Mouse (Mus musculus) layer of hippocampus, adult 2 months (tissue): ENCODE data around the gene Gm42688. TPM values are rescaled to one million over a fixed set of nuclear protein-coding genes. Genes with fewer than 3 reads are reported as not detected.

Source experiments
- DNase-seq, 2 experiments: peaks; one replicate each; pipeline ENCODE4 v3.0.0; 2022; ENCODE audit warnings: low spot score in 2 of 2
- H3K27ac ChIP-seq: fragments of 200-600 bp; 2 replicates; pipeline ENCODE4 v1.8.1; 2022
- H3K4me3 ChIP-seq: fragments of 200-600 bp; 2 replicates; pipeline ENCODE4 v1.8.1; 2022; ENCODE audit warnings: mild to moderate bottlenecking
- CTCF ChIP-seq: fragments of 200-600 bp; conservative IDR thresholded peaks from 2 replicates; pipeline ENCODE4 v1.8.1; 2022; ENCODE audit warnings: antibody characterized with exemption, mild to moderate bottlenecking, moderate library complexity
- total RNA-seq, 2 experiments: library from RNA; stranded (reverse); gene quantifications; 2 replicates each; pipeline ENCODE4 v1.2.3; 2021

The Gm42688 gene
- total RNA-seq, 2 experiments from 2014 or later, result 8.5 to 9.5 TPM

DNA sequence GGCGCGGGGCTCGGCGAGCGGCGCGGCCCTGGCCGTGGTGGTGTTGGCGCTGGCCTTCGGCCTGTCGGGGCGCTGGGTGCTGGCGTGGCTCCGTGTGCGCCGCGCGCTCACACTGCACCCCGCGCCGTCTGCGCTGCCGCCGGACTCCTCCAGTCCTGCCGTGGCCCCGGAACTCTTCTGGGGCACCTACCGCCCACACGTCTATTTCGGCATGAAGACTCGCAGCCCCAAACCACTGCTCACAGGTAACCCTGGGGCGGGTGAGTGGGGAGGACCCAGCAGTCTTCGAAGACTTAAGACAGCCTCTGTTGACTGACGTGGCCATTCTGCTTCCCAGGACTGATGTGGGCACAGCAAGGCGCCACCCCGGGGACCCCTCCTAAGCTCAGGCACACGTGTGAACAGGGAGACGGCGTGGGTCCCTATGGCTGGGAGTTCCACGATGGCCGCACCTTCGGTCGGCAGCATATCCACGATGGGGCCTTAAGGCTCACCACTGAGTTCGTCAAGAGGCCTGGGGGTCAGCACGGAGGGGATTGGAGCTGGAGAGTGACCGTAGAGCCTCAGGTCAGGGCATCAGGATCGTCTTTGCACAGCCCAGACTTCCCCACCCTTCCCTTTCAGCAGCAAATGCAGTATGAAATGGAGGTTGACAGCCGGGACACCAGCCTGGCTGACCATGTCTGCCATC, 14.4 kb downstream of the Gm42688 start:
- no peak for TF ChIP-seq CTCF
- peak overlapping the region; percentile 84 for H3K27ac ChIP-seq
- H3K4me3 ChIP-seq, result peak overlapping the region; percentile 88
- DNase-seq, result no peak

DNA sequence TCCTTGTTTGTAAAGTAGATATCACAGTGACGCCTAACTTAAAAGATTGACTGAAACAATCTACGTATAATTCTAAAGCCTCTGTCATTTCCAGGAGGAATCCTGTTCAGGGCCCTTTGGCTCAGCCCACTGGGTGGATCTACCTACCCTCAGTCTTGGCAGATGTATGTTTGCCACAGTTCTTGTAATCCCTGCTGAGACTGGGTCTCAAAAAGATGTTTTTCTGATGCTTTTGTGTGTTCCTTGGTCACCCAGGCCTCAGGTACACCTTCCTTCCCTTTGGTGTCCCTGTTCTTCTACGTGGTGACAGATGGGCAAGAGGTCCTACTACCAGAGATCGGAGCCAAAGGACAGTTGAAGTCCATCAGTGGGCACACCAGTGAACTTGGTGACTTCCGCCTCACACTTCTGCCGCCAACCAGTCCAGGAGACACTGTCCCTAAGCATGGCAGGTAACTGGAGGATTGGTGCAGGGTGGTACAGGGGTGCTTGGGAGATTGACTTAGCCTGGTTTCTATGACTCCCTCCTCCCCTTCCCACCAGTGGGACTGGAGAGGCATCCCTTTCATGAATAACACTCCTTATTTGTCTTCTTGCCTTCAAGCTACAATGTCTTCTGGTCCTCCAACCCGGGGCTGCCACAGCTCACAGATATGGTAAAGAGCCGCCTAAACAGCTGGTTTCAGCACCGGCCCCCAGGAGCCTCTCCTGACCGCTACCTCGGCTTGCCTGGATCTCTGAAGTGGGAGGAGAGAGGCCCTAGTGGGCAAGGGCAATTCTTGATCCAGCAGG, 15.2 kb downstream of the Gm42688 start:
- Histone ChIP-seq H3K27ac (peak overlapping the region; percentile 84), H3K4me3 (peak overlapping the region; percentile 88)
- no peak for TF ChIP-seq CTCF
- no peak for DNase-seq

DNA sequence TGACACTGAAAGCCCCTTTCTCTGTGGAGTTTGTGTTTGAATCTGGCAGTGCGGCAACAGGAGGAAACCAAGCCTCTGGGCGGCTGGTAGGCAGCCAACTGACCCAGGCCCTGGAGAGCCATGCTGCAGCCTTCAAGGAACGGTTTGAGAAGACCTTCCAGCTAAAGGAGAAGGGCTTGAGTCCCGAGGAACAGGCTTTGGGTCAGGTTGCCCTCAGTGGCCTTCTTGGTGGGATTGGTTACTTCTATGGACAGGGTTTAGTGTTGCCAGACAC, 15.7 kb downstream of the Gm42688 start:
- no peak for TF ChIP-seq CTCF
- Histone ChIP-seq H3K4me3 (no peak overlapping the region), H3K27ac (no peak overlapping the region)
- DNase-seq, result no peak

DNA sequence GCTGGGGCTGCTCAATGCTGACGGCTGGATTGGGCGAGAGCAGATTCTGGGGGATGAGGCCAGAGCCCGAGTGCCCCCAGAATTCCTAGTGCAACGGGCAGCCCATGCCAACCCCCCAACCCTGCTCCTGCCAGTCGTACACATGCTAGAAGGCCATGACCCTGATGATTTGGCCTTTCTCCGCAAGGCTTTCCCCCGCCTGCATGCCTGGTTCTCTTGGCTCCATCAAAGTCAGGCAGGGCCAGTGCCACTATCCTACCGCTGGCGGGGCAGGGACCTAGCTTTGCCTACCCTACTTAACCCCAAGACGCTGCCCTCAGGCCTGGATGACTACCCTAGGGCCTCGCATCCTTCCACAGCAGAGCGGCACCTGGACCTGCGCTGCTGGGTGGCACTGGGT, 16.2 kb downstream of the Gm42688 start:
- no peak for DNase-seq
- Histone ChIP-seq H3K4me3 (no peak overlapping the region), H3K27ac (no peak overlapping the region)
- no peak for TF ChIP-seq CTCF

DNA sequence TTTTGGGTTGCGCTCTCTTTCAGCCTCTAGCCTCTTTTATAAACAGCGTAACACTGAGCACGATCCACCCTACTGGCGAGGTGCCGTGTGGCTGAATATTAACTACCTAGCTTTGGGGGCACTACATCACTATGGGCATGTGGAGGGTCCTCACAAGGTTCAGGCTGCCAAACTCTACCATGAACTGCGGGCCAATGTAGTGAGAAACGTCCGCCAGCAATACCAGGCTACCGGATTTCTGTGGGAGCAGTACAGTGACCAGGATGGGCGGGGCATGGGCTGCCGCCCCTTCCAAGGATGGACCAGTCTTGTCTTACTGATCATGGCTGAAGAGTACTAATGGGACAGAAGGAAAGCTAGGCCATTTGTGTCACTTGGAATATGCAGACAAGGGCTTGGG, 17.0 kb downstream of the Gm42688 start:
- no peak for DNase-seq
- Histone ChIP-seq H3K4me3 (no peak overlapping the region), H3K27ac (no peak overlapping the region)
- TF ChIP-seq CTCF, result no peak

DNA sequence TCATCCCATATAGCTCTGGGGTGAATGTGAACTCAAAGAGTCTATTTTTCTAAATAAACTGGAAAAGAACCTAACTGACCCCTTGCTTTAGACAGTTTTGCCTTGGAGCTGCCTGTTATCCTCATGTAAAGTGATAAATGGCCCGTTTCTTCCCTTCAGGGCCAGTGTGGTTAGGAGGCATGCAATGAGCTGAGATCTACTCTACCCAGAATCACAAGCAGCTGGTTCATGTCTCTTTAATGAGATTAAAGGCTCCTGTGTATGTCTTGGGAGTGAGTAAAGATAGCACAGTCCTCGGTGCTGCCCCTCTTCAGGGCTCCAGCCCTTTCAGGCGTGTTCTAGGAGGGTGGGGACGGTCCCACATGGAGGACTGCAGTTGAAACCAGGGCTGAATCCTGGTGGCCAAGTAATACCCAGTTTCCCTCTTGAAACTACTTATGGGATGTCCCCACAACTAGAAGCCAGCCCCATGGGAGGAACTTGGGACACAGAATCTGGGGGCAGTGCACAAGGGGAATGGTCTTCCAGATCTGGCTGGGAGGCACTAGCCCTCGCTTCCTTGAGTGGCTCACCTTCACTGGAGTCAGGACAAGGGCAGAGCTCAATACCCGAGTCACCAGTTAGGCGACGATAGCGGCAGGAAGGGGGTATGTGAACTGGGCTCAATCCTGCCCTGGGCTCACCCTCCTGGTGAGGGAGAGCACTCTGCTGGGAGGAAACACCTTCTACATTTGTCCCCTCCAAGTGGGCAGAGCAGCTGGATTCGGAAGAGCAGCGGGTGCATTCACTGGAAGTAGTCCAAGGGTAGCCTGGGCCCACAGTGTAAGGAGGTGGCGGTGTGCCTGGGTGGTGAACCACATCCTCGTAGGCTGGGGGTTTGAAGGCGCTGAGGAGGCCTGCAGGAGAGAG, 17.7 kb downstream of the Gm42688 start:
- DNase-seq, result no peak
- no peak overlapping the region for H3K4me3 ChIP-seq
- no peak for TF ChIP-seq CTCF
- H3K27ac ChIP-seq, result no peak overlapping the region

DNA sequence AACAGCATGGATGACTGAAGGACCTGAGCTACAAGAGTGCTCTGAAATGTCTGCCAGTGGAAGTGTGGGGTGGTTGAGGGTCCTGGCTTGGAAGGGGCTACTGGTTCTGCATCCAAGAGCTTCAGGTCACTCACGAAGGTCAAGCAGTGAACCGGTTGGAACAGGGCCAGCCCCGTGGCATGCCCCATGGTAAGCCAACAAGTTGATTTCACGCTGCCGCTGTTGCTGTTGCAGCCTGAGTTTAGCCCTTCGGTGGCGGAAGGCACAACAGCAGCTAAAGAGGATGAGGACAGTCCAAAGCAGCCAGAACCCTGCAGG, 18.3 kb downstream of the Gm42688 start:
- Histone ChIP-seq H3K27ac (no peak overlapping the region), H3K4me3 (no peak overlapping the region)

DNA sequence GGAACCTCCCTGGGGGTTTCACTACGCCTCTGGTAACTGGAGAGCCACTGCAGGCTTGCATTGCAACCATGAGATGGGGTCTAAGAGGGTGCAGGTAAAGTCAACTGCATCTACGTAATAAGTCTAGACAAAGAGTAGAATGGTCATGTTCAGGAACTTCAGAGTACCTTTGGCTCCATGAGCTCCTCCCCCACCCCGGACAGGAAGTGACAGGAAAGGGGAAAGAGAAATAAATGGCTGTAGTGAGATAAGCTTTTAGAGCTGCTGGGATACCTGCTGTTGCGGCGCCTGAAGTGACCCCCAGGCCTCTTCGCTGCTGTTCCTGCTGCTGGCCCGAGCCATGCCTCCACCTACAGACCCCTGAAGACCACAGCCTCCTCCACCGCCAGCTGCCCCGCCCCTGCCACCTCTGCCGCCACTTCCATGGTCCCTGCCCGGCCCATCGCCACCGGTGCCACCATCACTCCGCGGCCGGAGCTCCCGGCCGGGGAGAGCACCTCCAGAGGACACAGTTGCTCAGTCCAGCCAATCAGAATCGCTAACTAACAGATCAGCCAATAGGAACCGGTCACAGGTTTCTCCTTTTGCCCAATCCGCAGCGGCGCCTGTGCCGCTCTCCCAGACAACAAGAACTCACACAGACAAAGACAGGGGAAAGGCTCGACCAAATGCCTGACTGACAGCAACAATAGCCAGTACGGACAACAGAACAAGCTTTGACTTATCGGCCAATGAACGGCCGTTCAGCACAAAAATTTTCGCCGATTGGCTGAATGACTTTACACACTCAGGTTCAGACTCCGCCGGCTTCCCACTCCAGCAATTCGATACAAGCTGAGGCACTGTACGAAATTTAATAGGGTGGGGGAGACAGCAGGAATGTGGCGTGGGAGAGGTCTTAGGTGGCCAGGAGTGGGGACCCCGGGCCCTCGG, 19.8 kb downstream of the Gm42688 start, which contains the start of gene Wbp1:
Gene Wbp1, minus strand, starts transcription at position 630 of the 933 bp plus-strand sequence.
- peak; percentile 34; the same call in 1 of the 2 replicates for TF ChIP-seq CTCF
- H3K27ac ChIP-seq, result peak within 1 kb of the TSS; percentile 89
- H3K4me3 ChIP-seq, result peak within 1 kb of the TSS; percentile 72
- DNase-seq, result peak; percentile 90 to 98

More for the DNA sequence above, 18.3 kb downstream of the Gm42688 start:
- DNase-seq, result no peak
- TF ChIP-seq CTCF, result no peak

DNA sequence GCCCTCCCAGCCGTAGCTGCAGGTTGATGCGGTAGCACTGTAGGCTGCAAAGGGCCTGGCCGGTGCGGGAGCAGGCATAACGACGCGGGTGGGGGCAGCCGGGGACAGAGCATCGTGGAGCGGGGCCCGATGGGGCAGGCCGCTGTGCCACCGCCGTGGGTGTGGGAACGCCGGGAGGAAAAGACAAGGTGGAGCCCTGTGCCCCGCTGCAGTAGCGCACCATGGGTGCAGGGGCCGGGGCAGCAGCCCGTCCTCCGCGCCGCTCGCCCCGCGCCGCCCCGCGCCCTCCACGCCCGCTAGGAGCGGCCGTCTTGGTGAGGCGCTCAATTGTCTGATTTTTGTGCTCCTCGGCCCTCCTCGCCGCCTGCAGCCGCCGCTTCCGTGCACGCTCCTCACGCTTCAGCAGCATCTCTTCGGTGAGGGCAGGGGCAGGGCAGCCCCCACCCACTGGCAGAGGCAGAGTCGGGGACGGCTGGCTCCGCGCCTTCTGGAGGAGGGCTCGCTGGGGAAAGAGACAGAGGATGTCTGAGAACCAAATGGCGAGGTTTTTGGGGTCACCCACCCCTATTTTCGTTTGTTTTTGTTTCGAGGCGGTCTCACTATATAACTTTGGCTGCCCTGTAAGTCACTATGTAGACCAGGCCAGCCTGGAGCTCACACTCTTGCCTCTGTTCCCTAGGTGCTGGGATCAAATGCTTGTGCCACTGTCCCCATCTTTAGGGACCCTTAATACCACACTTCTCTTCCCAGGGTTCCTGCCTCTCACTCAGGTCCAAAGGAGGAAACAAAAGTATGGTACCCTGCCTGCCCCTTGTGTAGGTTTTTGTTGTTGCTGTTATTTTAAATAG, 20.7 kb downstream of the Gm42688 start:
- Histone ChIP-seq H3K27ac (peak overlapping the region; percentile 86), H3K4me3 (peak overlapping the region; percentile 72)
- peak; percentile 15; the same call in 1 of the 2 replicates for TF ChIP-seq CTCF
- DNase-seq, result peak in 1 of 2 experiments; percentile 10

DNA sequence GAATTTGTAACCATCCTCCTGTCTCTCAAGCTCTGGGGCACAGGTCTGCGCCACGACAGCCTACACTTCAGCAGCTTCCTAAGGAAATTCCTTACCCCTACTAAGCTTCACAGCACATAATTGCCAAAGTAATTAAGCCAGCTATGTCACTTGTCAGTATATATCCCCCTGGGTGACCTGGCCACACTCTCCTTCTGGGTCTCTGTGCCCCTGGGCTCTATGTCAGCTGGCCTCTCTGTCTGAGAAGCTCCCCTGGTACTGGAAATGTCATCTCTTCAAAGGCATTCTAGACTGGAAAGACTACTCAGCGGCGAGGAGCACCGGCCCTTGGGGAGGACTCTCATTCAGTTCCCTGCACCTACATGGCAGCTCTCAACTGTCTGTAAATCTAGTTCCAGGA, 21.5 kb downstream of the Gm42688 start:
- TF ChIP-seq CTCF, result no peak
- Histone ChIP-seq H3K27ac (no peak overlapping the region), H3K4me3 (no peak overlapping the region)
- no peak for DNase-seq

DNA sequence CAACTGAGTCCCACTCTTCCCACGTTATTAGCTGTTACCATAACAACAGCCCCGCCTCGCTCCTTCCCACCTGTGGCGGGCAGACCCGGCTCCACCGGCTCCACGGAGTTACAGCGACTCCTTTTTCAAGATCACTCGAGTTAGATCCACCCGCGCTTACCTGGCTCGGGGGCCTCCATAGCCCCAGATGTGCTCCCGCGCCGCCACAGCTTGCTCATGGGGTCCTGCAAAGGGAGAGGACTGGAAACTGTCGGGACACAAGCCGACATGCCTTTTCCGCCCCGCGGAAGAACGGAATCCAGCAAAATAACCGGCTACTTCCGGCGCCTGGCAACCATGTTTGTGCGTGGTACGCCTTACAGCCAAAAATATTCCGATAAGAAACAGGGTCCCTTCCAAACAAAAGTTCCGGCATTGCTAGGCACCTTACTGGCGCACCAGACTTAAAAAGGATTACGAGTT, 23.5 kb downstream of the Gm42688 start:
- Histone ChIP-seq H3K27ac (peak overlapping the region; percentile 84), H3K4me3 (peak overlapping the region; percentile 96)
- DNase-seq, result peak; percentile 88 to 89
- no peak for TF ChIP-seq CTCF

DNA sequence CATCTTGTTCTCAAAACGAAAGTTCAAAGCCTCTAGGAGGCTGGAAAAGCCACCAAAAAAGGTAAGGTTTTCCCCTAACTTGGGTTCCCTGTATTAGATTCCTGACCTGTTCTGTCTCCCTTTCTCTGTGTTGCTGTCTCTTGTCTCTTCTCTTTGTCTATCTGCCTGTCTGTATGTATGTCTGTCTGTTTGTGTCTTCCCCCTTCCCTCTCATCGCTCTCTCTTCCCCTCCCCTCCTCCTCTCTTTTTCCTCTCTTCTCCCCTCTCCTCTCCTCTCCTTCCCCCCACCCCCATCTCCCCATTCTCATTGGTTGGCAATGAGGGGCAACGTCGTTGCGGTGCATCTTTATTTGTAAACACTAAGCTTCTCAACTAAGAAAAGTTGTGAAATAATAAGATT, 23.9 kb downstream of the Gm42688 start, which contains the start of gene Ino80b:
Gene Ino80b, minus strand, starts transcription at position 101 of the 400 bp plus-strand sequence.
- H3K27ac ChIP-seq, result peak within 1 kb of the TSS; percentile 84
- TF ChIP-seq CTCF, result no peak
- no peak for DNase-seq
- peak within 1 kb of the TSS; percentile 96 for H3K4me3 ChIP-seq
